Mouse (Mus musculus) myocyte (in vitro differentiated cells): ENCODE measurements at regions not wholly inside any gene's neighbourhood (a gene's known extent, or its start where the extent isn't known, plus 50 kb on each side); places are given as distances from the start of the nearest gene placed in this dataset.

Experiments
- TCF12 ChIP-seq: IDR thresholded peaks from one replicate; pipeline ENCODE4 v1.6.1; 2011; ENCODE audit warnings: mild to moderate bottlenecking, control low read depth; ENCODE audit not compliant: poor library complexity, insufficient read depth, severe bottlenecking
- TCF3 ChIP-seq: IDR thresholded peaks from one replicate; pipeline ENCODE4 v1.6.1; 2011; ENCODE audit warnings: low read depth, control low read depth; ENCODE audit not compliant: insufficient read length

- TF ChIP-seq TCF3 (no peak), TCF12 (no peak)
These were observed 233.1 kb downstream of the Qk start for GRCm38 (mm10) chr17:10086558-10086957.
